Mouse (Mus musculus) 3T3-L1 (cell line): ENCODE data around the gene Ntng1.
"Not testable (repeated sequence)": the region's sequence is repeated elsewhere in the genome, so short reads cannot be mapped to it uniquely, and the experiment has no call there.

Experiments used
- DNase-seq: peaks from one replicate; pipeline ENCODE4 v3.0.0-alpha.2; 2015; ENCODE audit warnings: low read depth, low spot score

Ntng1 gene

GRCm38 (mm10) chr3:109783231-109783630, 360.6 kb downstream of the Ntng1 start:
- DNase-seq: no peak

GRCm38 (mm10) chr3:109782289-109782951, 361.4 kb downstream of the Ntng1 start:
- DNase-seq: no peak

GRCm38 (mm10) chr3:109781917-109782288, 361.9 kb downstream of the Ntng1 start:
- DNase-seq: no peak

- DNase-seq: no peak
Observed at GRCm38 (mm10) chr3:109775200-109775599, 368.6 kb downstream of the Ntng1 start.

GRCm38 (mm10) chr3:109772120-109772519, 371.7 kb downstream of the Ntng1 start:
- DNase-seq: no peak

GRCm38 (mm10) chr3:109766939-109767338, 376.9 kb downstream of the Ntng1 start:
- DNase-seq: no peak

GRCm38 (mm10) chr3:109765608-109766007, 378.2 kb downstream of the Ntng1 start:
- DNase-seq: peak; percentile 75

- peak; percentile 91 for DNase-seq
Observed at GRCm38 (mm10) chr3:109765141-109765540, 378.7 kb downstream of the Ntng1 start.

- DNase-seq: no peak
Observed at GRCm38 (mm10) chr3:109756426-109756825, 387.4 kb downstream of the Ntng1 start.

GRCm38 (mm10) chr3:109747593-109747992, 396.2 kb downstream of the Ntng1 start:
- not testable (repeated sequence) for DNase-seq

- DNase-seq: no peak
Observed at GRCm38 (mm10) chr3:109740466-109741102, 403.2 kb downstream of the Ntng1 start.

GRCm38 (mm10) chr3:109732327-109733182, 411.3 kb downstream of the Ntng1 start:
- DNase-seq: peak; percentile 69

- DNase-seq: no peak
Observed at GRCm38 (mm10) chr3:109731592-109732230, 412.1 kb downstream of the Ntng1 start.
